Mouse (Mus musculus) heart, embryonic 10.5 days (tissue): Measurements from ENCODE around the gene Ntrk2. TPM values are rescaled to one million over a fixed set of nuclear protein-coding genes. Genes with fewer than 3 reads are reported as not detected.

Experiments
- DNase-seq: peaks from one replicate; pipeline ENCODE4 v3.0.0-alpha.2; 2017; ENCODE audit warnings: low spot score
- H3K27ac ChIP-seq: fragments of 300-500 bp; sonication (generic); 2 replicates; pipeline ENCODE4 v1.5.1; 2016; ENCODE audit warnings: mild to moderate bottlenecking
- H3K27me3 ChIP-seq: fragments of 300-500 bp; sonication (generic); 2 replicates; pipeline ENCODE4 v1.6.1; 2016; ENCODE audit warnings: mild to moderate bottlenecking; ENCODE audit not compliant: poor library complexity, insufficient read depth, severe bottlenecking
- H3K36me3 ChIP-seq: fragments of 300-500 bp; sonication (generic); 2 replicates; pipeline ENCODE4 v1.6.1; 2016; ENCODE audit warnings: mild to moderate bottlenecking, moderate library complexity
- H3K4me1 ChIP-seq: fragments of 300-500 bp; sonication (generic); 2 replicates; pipeline ENCODE4 v1.6.1; 2016; ENCODE audit warnings: mild to moderate bottlenecking
- H3K4me3 ChIP-seq: fragments of 300-500 bp; sonication (generic); 2 replicates; pipeline ENCODE4 v1.5.1; 2016; ENCODE audit warnings: mild to moderate bottlenecking, moderate library complexity
- H3K9me3 ChIP-seq: fragments of 300-500 bp; sonication (generic); 2 replicates; pipeline ENCODE4 v1.6.1; 2016; ENCODE audit warnings: mild to moderate bottlenecking, moderate library complexity
- WGBS: fragments of 180-500 bp; shearing (Covaris S2); methylation state at CpG from one replicate; pipeline ENCODE4 v1.1.7; 2016; 5-methylcytosine and 5-hydroxymethylcytosine counted together
- polyA plus RNA-seq: library from polyadenylated mRNA; unstranded; fragments of >200 nt; fragmentation: Nextera tagmentation; extraction: Ambion mirVana; gene quantifications from 2 replicates; pipeline ENCODE4 v1.2.1, GENCODE M21; 2016

Gene Ntrk2
- polyA plus RNA-seq, 1 experiment from 2014 or later = 5.6 TPM

DNA sequence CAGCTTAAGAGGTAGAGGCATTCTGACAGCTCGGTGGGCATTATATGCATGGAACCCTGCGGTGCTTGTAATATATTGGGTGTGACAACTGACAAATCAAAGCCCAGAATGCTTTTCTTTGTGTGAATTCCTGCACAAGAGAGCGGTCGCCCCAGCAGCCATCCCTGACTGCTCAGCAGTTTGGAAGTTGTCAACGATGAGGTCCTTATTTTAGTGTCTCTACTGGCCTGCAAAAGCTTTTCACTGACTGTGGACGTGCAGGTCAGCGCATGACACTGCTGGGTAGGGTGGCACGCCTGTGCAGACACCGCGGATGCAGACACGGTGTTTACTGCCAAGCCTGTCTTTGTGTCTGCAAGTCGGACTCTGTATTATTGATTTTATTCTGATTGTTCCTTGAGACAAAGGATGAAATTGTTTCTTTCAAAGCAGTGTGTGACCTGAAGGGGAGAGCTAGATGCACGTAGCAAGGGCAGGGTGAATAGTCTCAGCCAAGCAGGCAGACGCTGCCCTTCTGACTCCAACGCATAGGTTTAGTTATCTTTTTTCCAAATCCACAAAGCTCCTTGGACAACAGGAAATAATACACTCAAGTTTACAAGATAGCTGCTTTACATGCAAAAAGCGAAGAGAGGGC is 204.6 kb downstream of the Ntrk2 start:
- no peak overlapping the region for H3K27ac ChIP-seq
- DNase-seq = no peak
- H3K4me1 ChIP-seq = peaks cover 12% of the 10 kb centered on the region
- peak overlapping the region; percentile 53 for H3K4me3 ChIP-seq
- no peaks in the 10 kb centered on the region for H3K9me3 ChIP-seq
- no peaks in the 10 kb centered on the region for H3K36me3 ChIP-seq
- WGBS = 47% methylated on average over 16 of the region's 16 CpGs
- 0 out of 2 replicates have a peak, but pooled peaks cover 9% of the 10 kb centered on the region for H3K27me3 ChIP-seq

DNA sequence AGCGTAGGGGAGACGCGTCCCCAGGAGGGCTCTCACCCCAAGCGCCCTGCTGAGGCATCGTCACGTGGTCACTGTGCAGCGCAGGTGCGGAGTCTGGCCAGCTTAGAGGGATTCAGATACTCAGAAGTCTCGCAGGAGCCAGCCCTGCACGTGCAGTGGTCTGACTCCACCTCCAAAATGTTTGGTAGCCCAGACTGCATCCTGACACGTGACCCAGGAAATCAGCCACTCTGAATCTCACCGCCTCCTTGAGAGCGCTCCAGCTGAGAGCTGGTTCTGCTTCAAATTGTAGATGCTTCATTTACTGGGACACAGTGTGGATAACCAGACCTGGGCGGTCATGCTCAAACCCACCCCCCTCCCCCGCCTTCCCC is 205.1 kb downstream of the Ntrk2 start:
- peaks cover 12% of the 10 kb centered on the region for H3K4me1 ChIP-seq
- 3% methylated on average over 15 of the region's 15 CpGs for WGBS
- peak; percentile 79 for DNase-seq
- peak overlapping the region; percentile 53 for H3K4me3 ChIP-seq
- no peak overlapping the region for H3K27ac ChIP-seq
- no peaks in the 10 kb centered on the region for H3K36me3 ChIP-seq
- H3K27me3 ChIP-seq = 0 out of 2 replicates have a peak, but pooled peaks cover 9% of the 10 kb centered on the region
- H3K9me3 ChIP-seq = no peaks in the 10 kb centered on the region

DNA sequence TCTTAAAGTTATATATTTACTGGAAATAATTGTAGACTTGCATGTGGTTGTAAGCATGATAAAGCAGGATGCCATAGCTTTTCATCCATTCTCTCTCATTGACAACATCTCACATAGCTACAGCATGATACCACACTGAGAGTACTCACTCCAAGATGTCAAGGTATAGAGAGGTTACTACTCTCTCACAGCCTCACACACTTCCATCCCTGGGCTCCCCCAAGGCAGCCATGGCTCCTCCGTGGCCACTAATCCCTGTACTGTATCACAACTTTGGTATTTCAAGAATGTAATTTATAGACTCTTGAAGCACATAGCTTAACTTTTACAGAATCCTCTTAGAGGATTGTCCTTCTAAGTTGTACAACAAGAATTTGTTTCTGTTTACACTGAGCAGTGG is 209.0 kb downstream of the Ntrk2 start:
- peaks cover 12% of the 10 kb centered on the region for H3K4me1 ChIP-seq
- 64% methylated on average over 1 of the region's 1 CpGs for WGBS
- 0 out of 2 replicates have a peak, but pooled peaks cover 7% of the 10 kb centered on the region for H3K27me3 ChIP-seq
- no peak for DNase-seq
- H3K9me3 ChIP-seq = no peaks in the 10 kb centered on the region
- no peaks in the 10 kb centered on the region for H3K36me3 ChIP-seq
- no peak overlapping the region for H3K4me3 ChIP-seq
- no peak overlapping the region for H3K27ac ChIP-seq

DNA sequence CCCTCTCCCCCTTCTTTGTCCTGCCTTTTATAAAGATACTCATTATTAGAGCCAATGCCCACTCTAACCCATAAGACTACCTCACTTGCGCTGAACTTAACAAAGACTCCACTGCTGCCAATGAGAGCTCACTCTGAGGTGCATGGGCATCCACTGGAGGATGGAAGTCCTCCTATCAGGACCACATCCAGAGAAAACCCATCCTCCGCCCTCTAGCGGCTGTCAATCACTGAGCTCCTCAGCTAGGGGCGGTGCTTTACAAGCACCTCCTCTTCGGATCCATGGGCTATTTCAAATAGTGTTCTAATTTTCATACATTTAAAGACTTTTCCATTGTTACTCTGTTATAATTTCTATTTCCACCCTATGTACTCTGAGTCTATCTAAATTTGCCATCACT is 210.8 kb downstream of the Ntrk2 start:
- WGBS = 38% methylated on average over 5 of the region's 5 CpGs
- no peak for DNase-seq
- no peak overlapping the region for H3K27ac ChIP-seq

DNA sequence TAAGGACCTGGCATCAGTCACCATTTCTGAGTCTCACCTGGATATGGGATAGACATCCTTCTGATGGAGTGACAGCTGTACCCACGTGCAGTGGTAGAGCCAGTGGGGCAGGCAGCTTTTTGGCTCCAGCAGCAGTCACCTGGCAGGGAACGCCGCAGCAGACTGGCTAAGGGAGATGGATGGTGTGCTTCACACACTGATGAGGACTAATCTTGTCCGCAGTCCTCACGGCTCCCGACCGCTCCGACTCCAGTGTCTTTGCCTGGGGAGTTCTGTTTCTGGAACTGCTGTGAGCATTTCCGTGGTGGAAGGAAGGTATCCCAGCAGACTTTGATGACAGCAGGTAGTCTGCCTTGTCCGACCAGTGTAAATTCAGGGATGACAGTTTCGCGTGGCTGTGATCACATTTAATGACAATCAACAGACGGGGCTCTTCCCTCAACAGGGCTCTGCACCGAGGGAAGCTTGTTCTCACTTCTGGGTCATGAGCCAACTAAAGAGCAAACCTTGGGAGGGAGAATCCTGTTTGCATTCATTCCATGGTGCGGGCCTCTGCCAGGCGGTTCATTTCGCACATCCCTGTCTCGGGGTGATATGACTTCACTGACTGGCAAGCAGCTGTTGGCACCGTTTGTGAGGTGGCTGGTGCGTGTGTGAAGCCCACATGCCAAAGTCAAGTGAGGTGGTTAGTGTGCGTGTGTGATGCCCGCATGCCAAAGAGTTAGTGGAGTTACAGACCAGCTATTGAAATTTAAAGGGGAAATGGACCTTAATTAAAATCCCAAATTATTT is 216.1 kb downstream of the Ntrk2 start:
- H3K4me1 ChIP-seq = no peaks in the 10 kb centered on the region
- 83% methylated on average over 22 of the region's 22 CpGs for WGBS
- H3K36me3 ChIP-seq = no peaks in the 10 kb centered on the region
- no peak overlapping the region for H3K4me3 ChIP-seq
- no peak for DNase-seq
- no peaks in the 10 kb centered on the region for H3K9me3 ChIP-seq
- no peaks in the 10 kb centered on the region for H3K27me3 ChIP-seq
- no peak overlapping the region for H3K27ac ChIP-seq

More for the DNA sequence above, 210.8 kb downstream of the Ntrk2 start:
- no peak overlapping the region for H3K4me3 ChIP-seq
- no peaks in the 10 kb centered on the region for H3K4me1 ChIP-seq
- no peaks in the 10 kb centered on the region for H3K36me3 ChIP-seq
- H3K27me3 ChIP-seq = no peaks in the 10 kb centered on the region
- no peaks in the 10 kb centered on the region for H3K9me3 ChIP-seq

DNA sequence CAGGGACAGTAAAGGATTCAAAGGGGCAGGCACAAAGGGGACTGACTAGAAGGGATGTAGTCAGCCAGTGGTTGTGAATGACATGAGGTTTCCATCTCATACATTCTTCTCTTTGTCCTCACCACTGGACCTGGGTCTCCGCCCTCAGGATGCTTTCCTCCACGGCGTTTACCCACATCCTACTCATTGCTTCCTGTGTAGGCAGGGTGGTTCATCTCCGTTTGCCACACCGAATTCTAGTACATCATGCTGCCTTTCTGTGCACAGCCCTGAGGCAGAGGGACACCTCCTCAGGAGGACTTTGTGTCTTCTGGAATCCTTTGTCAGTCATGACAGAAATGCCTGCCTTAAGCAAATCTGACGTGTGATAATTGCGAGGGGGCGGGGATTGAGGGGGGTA is 219.3 kb downstream of the Ntrk2 start:
- no peak overlapping the region for H3K27ac ChIP-seq
- no peaks in the 10 kb centered on the region for H3K36me3 ChIP-seq
- H3K4me1 ChIP-seq = no peaks in the 10 kb centered on the region
- no peak for DNase-seq
- no peaks in the 10 kb centered on the region for H3K27me3 ChIP-seq
- no peaks in the 10 kb centered on the region for H3K9me3 ChIP-seq
- H3K4me3 ChIP-seq = no peak overlapping the region
- 77% methylated on average over 8 of the region's 8 CpGs for WGBS

DNA sequence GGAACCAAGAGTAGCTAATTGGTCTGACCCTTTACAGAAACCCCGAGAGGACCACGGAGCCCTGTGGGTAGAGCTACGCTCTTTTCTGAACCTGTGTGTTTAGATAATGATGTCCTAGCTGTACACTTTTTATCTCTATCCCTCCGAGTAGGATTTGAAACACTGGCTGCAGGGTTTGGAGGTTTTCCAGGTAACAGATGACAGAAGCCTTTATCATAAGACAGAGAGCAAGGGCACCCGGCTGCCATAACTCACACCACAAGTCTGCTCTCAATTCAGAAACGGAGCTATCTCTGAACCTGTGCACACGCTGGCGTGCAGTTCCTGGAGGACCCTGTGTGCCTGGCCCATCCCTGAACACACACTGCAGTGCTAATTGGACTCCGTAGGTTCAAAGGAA is 221.1 kb downstream of the Ntrk2 start:
- Histone ChIP-seq H3K9me3 (no peaks in the 10 kb centered on the region), H3K36me3 (no peaks in the 10 kb centered on the region), H3K4me1 (no peaks in the 10 kb centered on the region), H3K27me3 (no peaks in the 10 kb centered on the region), H3K27ac (no peak overlapping the region), H3K4me3 (no peak overlapping the region)
- DNase-seq = no peak
- 64% methylated on average over 9 of the region's 9 CpGs for WGBS

DNA sequence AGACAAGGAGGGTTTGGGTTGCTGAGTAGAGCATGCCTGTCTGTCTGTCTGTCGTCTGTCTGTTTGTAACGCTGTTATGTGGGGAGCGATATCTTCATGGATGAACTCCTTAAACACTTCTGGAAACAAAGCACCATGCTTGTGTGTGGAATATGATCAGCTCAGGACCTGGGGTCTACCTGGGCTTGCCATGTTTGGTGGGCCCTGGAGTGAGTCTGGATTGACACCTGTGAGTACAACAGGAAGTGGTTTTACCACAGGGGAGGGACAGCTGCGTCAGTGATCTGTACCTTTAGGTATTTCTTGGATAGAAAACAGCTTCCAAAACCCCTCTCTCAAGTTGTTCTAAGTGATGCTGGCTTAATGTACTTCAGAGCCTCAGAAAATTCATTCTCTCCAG is 222.2 kb downstream of the Ntrk2 start:
- Histone ChIP-seq H3K9me3 (no peaks in the 10 kb centered on the region), H3K27ac (no peak overlapping the region), H3K36me3 (no peaks in the 10 kb centered on the region), H3K27me3 (no peaks in the 10 kb centered on the region), H3K4me1 (no peaks in the 10 kb centered on the region), H3K4me3 (no peak overlapping the region)
- no peak for DNase-seq
- WGBS = 87% methylated on average over 4 of the region's 4 CpGs

DNA sequence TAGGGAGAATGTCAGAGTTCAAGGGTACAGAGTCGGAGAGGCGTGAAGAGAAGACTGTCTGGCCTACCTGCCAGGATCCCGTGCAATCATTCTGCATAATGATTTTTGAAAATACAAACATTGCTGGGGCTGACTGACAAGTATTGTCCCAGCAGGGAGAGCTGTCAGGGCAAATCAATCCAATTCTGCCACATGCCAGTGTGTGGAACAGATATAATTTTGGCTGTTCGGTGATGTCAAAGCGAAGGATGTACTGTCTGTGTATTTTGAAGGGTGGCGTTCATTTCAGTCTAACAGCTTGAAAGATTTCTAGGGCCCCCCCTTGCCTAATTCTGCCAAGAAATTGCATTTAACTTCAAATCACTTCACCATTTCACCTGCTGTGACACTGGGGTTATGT is 224.2 kb downstream of the Ntrk2 start:
- Histone ChIP-seq H3K9me3 (no peaks in the 10 kb centered on the region), H3K36me3 (no peaks in the 10 kb centered on the region), H3K4me1 (no peaks in the 10 kb centered on the region), H3K27ac (no peak overlapping the region), H3K4me3 (no peak overlapping the region), H3K27me3 (no peaks in the 10 kb centered on the region)
- no peak for DNase-seq
- 90% methylated on average over 6 of the region's 6 CpGs for WGBS

DNA sequence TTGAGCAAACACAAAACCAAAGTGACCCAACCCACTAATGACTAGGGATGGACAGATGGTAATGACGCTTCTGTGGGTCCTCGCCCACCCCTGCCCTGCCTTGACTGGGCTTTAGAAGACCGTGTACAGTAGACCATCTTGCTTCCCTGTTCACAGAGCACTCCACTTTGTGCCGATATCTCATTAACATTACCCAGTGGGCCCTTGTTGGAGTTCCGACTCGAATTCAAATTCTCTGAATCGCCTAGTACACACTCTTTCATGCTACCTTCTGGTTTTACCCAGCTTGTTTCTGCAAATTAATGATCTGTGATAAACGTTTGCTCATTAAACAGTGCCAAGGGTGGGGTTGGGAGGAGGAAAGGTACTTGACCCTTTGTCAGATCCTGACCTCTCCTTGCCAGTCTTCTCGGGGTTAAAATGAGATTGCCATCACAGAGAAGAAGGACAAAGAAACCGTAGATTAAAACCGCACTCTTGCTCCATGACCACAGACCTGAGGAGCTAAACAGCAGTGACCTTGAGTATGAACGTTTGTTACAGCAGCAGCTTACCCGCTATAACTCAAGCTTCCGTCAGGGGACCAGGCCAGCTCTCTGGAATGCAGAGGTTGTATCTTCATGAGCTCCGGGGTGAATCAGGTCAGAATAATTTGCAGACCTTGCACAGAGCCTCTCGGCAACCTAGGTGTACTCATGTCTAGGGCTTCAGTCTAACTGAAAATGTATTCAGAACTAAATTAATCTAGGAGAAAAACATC is 234.0 kb downstream of the Ntrk2 start:
- 80% methylated on average over 16 of the region's 16 CpGs for WGBS

DNA sequence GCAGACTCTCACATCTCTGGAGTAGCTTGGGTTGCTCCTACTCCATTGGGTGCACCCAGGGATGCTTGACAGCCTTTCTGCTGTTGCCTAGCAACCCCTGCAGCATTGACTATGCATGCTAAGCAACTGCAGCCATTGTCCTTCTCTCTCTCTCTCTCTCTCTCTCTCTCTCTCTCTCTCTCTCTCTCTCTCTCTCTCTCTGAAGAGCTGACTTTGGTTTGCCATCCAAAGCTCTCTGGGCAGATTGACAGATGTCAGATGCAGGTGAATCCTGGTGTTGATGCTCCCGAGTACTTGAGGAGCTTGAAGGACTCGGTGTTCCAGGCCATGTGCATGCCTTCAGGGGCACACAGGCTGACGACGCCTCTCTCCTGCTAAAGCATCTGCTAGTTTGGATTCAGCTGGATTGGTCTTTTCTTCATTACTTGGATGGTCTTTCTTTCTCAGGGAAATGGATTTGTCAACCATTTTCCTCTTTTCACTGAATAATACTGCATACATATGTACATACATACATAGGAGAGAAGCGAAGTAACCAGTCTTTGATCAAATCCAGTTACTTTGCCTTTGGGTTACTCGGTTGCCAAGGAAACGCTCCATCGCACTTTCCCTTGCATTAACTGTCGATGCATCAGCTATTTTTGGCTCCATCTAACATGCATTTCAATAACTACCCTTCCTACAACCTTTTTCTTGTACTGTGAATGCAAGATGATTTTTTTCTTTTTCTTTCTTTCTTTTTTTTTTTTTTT is 234.8 kb downstream of the Ntrk2 start:
- Histone ChIP-seq H3K27ac (no peak overlapping the region), H3K27me3 (no peaks in the 10 kb centered on the region), H3K36me3 (no peaks in the 10 kb centered on the region), H3K4me1 (no peaks in the 10 kb centered on the region), H3K4me3 (no peak overlapping the region), H3K9me3 (no peaks in the 10 kb centered on the region)
- WGBS = 59% methylated on average over 9 of the region's 9 CpGs
- DNase-seq = no peak

More for the DNA sequence above, 234.0 kb downstream of the Ntrk2 start:
- DNase-seq = no peak
- Histone ChIP-seq H3K4me3 (no peak overlapping the region), H3K4me1 (no peaks in the 10 kb centered on the region), H3K9me3 (no peaks in the 10 kb centered on the region), H3K27me3 (no peaks in the 10 kb centered on the region), H3K36me3 (no peaks in the 10 kb centered on the region), H3K27ac (no peak overlapping the region)

DNA sequence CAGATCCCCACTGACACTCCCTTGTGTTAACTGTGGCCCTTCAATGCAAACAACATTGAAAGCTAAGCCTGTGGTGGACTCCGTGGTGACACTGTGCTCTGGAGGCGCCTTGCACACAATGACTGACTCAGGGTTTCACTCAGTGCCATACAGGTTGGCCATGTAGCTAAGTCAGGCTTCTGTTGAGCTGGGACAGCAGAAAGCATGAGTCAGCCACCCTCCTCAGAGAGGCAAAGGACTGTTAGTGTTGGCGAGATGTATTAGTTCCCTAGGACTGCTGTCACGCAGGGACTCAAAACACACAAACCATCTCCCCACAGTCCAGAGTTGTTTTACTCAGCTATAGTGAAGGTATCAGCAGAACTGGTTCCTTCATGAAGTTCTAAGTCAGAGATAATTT is 245.8 kb downstream of the Ntrk2 start:
- no peaks in the 10 kb centered on the region for H3K27me3 ChIP-seq
- no peak overlapping the region for H3K4me3 ChIP-seq
- WGBS = 70% methylated on average over 4 of the region's 4 CpGs
- H3K36me3 ChIP-seq = no peaks in the 10 kb centered on the region
- H3K27ac ChIP-seq = no peak overlapping the region
- no peak for DNase-seq
- H3K4me1 ChIP-seq = no peaks in the 10 kb centered on the region
- H3K9me3 ChIP-seq = no peaks in the 10 kb centered on the region
